Mouse (Mus musculus): Measurements from ENCODE around the gene Selenom.

Selenom gene

DNA sequence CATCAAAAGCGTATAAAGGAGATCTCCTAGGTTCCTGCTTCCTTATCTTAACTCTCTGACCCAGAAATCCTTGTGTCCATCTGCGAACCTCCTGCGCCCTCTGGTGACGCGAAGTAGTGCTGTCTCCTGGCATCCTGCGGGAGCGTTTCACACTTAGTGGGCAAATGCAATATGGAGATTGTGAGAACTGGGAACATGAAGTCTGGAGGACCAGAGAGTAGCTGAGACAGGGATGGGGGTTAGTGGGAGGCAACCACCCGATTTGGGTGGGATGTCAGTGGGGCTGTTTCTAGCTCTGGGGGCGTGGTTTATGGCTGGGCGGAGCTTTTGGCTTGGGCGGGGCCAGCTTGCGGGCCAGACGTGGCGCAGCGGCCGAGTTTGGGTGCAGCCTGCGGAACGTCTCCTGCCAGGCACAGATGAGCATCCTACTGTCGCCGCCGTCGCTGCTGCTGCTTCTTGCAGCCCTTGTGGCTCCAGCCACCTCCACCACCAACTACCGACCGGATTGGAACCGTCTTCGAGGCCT, at the start of gene Selenom:
Selenom (plus strand) TSS at position 156 of the 526 bp plus-strand sequence.
- peak; percentile 97 for DNase-seq

DNA sequence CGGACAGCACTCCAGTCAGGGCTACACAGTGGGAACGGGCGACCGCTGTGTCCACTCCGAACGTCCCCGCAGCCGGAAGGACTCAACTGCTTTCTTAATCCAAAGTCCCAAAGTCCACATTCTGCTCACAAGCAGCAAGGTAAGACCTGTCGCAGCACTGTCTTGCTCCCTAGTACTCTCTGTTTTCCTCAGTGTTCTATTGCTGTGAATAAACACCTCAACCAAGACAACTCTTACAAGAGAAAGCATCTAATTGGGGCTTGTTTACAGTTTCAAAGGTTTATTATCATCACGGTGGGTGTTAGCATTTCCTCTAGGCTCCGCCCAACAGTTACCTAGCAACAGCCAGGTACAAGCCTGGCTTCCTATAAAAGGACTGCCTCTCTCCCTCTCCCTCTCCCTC, 43.0 kb upstream of the Selenom start:
- DNase-seq = no peak

DNA sequence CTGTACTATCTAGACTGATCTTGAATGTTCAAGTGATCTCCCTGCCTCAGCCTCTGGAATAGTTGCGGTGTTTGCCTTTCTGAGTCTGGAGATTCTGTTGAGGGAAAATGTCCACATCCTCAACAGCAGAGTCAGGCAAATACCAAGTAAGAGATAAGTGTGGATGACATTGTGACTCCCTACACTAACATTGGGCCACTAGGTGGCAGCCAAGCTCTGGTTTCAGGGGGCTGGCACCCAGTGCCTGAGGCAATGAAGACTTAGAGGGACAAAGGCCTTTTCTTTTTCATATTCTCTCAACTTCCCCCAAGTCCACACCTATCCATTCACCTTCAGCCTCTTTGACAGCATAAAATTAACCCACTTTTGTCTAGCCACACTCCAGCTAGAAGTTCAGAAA, 42.0 kb upstream of the Selenom start:
- peak; percentile 93 for DNase-seq

DNA sequence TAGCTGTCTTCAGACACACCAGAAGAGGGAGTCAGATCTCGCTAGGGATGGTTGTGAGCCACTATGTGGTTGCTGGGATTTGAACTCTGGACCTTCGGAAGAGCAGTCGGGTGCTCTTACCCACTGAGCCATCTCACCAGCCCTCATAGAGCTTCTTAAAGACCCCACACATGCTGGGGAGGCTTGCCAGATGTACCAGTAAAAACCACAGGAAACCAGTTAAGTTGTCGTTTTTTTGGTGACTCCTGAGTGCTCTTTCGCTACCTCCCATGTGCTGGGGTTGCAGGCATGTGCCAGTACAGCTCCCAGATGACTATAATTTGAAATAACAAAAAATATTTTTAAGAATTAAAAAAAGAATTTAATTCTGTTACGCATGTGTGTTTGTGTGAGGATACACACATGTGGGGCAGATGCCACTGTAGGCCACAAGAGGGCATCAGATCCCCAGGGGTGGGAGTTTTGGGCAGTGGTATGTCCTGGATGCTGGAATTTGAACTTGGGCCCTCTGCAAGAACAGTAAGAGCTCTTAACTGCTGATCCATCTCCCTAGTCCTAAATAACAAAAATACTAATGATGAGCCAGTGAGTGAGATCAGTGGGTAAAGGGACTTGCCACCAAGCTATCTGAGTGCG, 39.9 kb upstream of the Selenom start:
- DNase-seq = no peak

DNA sequence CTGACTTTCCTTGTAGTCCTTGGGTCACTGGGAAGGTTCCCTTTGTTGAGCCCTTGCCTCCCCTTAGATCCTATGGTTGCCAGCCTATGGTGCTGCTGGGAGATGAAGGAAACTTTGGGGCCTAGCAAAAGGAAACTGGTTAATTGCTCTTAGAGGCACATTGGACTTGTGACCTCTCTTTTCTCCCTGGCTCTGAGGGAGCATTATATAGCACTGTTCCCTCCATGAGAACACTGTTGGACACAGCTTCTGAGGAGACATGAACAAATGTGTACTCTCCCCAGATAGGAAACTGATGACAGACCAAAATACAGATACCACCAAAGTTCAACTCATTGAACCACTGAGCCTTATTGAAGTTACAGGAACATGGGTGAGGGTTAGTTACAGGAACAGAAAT, 39.0 kb upstream of the Selenom start:
- no peak for DNase-seq

DNA sequence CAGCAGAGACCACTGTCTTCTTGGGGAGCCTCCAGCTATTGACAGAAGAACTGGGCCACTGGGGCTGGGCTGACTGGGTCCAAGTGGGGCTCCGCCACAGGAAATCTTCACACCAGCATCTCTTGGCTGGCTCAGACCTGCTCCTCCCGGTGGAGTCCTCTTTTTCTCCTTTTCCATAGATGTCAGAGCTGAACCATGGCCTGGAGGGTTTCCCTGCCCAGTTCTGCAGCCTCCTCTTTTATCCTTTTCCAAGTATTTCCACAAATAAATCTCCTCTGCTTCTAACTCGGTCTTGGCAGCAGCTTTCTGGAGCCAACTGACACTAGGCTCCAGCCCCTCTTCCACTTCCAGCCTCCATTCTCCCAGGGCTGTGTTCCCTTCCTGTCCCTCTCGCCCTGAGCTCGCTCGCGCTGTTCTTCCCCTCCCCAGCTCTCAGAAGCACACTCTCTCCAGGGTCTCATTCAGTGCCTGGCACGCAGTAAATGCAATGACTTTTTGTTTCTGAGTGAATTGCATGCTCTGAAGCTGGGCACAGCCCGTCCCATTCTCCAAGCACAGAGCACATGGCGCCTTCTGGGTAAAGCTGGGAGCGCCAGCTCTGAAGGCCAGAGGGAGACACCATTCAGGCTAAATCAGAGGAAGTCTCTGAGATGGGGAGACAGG, 30.4 kb upstream of the Selenom start:
- no peak for DNase-seq

DNA sequence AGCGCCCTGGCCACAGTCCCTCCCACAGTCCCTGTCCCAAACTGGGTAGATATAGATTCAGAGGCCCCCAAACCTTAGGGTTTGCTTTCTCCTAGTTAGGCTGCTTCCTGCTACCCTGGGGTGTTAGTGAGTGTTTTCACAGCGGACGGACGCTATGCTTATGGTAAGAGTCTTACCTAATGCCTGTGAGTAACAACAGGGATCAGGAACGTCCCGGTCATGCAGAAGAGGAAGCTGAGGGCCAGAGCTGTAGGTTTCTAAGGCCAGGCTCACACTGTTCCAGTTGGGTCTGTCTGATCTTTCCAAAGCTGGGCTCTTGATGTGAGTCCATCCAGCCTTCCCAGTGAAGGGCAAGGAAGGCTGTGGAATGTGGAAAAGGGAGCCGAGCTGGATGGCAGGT, 28.1 kb upstream of the Selenom start:
- DNase-seq = no peak

DNA sequence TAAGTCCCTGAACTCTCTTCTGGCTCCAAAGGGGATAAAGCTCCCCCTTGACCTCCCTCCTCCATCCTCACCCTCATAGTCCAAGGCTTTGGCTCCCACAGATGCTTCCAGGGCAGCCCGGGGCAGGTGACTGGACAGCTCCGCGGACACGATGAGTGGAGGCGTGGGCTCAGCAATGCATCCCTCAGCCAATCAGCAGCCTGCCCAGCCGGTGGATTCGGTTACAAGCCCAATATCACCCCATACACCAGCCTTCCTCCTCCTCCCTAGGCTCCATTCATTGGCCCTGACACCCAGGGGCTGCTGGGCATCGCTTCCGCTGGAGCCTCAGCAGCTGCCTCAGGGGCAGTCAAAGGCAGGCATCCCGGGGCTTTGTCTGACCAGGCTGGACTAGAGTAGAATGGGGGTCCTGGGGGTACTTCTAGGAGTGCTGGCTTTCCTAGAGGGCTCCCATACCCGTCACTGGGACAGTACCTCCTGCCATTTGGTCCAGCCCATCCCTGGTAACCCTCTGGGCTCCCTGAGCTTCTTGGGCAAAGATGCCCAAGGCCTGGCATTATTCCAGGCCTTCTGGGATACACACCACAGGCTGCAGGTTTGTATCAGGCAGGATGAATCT, 26.4 kb upstream of the Selenom start, which contains the start of gene Pla2g3:
Pla2g3 (plus strand) TSS at position 333 of the 619 bp plus-strand sequence.
- DNase-seq = no peak

DNA sequence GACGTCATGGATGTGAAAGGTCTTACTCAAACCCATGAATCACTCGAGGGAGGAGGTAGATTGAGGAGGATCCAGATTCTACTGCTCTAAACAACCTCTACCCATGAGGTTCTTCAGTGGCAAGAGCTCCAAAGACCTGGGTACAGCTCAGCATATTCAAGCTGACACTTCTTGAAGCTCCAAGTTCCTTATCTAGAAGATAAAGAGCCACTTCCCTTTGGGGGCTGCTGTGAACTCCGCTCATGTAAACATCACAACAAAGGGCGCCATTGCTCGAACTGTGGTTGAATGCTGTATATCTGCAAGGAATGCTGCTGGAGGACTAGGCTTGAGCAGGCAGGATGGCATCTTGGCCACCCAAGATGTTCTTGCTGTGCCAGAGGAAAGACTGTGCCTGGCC, 25.4 kb upstream of the Selenom start:
- DNase-seq = no peak

DNA sequence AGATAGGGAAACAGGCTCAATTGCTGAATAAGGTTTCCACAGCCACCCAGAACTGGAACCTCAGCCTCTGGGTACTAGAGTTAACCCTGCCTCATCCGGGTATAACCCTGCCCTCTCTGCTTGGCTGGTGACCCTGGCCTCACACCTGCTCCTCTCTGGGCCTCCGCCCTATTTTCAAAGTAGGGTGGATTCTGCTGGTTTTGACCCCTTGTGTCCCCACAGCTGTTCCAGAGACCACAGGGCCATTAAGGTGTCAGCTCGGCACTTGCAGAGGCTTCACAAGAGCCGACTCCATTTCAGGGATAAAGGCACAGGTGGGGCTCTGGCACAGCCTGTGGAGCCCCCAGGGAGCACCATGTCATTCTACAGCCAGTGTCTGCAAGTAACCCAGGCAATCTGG, 21.7 kb upstream of the Selenom start:
- DNase-seq = no peak

DNA sequence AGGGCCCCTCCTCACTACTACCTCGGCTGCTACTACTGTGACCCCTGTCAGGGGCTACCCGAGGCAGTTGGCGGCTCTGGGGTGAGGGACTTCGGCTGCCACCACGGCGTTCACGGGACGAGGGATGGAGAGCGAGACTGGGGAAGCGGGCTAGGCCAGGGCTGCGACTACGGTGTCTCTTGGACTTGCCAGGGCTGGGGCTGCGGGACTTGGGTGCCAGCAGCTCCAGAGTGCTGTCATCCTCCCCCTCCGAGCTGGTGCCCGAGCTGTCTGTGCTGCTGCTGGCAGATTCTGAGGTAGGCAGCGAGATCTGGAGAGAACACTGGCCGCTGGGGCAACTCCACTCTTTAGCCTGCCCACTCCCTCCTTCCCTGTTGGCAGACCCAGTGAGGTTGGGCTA, 19.6 kb upstream of the Selenom start:
- DNase-seq = no peak

DNA sequence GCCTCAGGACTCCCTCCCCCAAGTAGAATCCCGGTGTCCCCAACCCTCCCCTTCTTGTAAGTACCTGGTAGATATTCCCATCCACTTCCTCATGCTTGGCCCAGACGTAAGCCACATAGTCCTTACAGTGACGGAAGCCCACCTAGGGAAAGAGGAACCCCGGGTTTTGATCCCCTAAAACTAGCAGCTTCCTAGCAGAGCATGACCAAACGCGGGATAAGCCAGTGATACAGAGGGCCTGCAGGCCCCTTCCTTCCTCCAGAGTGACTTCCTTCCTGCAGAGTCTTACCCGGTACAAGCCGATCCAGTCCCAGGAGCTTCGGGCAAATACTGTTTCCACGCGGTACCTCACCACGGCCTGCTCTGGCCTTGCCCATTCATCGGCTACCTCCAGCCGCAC, 19.0 kb upstream of the Selenom start:
- no peak for DNase-seq

DNA sequence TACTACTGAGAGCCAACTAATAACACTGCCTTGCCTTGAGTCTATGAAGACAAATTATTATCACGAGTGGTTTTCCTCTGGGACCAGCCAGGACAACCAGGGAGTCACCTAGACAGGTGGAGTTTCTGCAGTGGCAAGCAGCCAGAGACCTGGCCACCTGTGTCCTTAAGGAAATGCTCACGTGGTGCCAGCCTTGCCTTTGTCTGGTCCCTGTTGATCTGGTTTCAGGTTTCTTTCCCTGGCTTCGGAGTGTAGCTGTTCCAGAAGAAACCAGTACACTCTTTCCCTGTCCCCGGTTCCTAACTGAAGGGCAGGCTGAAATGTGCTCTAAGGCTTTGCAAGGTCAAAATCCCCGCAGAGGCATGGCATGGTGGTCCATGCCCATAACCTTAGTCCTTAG, 17.7 kb upstream of the Selenom start:
- peak; percentile 30 for DNase-seq

DNA sequence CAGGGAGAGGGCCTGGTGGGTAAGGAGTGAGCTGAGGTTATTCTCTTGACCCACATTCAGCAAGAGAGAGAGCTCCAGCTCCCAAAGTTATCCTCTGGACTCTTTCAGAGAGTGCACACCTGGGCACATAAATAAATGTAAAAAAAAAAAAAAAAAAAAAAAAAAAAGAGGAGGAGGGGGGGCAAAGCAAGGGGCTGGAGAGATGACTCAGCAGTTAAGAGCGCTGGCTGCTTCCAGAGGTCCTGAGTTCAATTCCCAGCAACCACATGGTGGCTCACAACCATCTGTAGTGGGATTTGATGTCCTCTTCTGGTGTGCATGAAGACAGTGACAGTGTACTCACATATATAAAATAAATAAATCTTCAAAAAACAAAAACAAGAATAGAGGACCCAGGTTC, 17.2 kb upstream of the Selenom start:
- DNase-seq = no peak

DNA sequence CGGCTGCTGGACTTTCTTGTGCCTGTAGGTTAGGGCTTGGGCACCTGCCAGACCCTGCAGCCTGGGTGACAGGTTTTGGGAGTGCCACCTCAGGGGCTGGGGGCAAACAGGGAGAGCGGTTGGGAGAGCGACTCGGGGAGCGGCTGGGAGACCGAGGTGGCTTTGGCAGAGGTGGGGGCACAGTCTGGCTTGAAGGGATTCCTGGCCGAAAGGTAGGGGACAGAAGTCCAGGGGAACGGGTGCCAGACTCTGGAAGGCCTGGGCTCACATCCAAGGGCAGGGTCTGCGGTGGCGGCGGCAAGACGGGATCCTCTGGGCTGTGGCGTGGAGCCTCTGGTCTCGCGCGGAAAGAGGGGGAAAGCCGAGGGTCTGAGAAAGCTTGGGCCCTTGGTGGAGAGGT, 12.4 kb upstream of the Selenom start:
- no peak for DNase-seq

DNA sequence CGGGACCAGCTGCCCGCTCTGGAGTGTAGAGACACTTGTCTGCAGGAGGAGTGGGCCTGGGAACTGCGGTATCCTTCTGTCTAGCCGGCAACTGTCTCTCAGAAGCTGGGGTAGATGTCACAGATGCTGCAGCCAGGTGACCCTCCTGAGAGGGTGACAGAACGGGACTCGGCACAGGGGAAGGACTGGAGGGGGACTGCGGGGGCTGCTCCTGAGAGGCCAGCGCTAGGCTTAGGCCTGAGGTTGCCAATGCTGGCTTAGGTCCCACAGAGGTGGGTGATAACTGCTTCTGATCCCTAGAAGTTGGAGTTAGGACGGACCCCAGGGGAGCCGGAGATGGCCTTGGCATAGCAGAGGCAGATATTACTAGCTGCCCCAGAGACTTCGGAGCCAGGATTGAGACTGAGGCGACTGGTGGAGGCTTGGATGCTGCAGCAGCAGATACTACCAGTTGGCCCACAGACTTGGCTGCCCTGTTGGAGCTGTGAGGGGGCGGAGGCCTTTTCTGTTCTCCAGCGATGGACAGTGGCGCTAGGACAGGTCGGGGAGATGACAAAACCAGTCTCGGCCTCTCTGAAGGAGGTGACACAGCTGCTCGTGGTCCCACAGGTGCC, 11.9 kb upstream of the Selenom start:
- DNase-seq = peak; percentile 59

DNA sequence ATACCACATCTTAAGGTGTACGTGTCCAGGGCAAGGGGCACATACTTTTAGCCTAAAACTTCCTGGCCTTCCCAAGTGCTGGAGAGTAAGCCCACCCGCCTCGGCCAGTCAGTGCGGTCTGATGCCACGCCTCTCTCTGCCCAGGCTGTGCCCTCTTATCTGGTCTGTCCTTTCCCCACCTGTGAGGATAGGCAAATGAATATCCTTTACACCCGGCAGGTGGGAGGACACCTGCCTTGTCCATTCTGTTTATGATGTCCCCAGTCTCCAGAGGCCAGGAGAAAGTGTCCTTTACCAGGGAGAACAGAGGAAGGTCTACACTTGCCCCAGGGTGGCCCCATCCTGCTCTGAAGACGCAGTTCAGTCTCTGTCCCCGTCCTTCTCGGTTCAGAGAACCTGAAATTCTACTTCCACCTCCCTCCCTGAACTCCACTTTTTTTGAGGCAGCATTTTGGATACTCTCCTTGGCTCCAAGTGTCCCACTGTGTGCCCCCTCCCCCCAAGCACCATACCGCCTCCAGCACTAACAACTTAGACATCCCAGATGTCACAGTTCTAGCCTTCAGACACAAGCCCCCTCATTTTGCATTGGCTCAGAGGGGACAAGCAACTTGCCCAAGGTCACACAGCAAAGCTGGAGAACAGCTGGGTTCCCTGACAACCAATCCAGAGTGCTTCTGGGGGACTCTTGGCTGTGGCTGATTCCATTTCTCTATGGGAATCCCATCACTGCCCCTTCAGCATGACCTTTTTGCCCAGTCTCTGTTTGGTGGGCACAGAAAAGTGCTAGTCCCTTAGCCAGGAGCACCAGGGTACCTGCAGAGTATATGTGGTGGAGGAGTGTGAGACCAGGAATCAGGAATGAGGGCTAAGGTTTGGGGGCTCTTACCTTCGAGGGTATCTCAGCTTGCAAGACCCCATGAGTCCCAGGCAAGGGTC, 10.5 kb upstream of the Selenom start:
- no peak for DNase-seq

DNA sequence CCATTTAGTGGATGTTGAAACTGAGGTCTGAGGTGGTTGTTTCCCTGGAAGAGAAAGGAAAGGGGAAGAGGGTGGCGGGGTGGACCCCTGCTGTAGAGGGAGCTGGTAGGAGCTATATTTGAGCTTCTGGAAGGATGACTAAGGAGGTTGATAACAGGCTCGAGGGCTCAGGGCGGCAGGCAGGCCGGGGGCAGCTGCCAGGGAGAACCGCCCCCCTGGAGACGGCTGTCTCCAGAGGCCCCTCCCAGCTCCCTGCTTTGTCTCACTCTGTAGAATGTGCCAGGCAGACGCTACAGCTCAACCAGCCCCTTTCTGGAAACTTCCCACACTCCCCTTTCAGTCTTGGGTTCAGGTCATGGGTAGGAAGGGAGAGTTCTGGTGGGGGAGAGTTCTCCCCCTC, 6.3 kb upstream of the Selenom start:
- DNase-seq = no peak

DNA sequence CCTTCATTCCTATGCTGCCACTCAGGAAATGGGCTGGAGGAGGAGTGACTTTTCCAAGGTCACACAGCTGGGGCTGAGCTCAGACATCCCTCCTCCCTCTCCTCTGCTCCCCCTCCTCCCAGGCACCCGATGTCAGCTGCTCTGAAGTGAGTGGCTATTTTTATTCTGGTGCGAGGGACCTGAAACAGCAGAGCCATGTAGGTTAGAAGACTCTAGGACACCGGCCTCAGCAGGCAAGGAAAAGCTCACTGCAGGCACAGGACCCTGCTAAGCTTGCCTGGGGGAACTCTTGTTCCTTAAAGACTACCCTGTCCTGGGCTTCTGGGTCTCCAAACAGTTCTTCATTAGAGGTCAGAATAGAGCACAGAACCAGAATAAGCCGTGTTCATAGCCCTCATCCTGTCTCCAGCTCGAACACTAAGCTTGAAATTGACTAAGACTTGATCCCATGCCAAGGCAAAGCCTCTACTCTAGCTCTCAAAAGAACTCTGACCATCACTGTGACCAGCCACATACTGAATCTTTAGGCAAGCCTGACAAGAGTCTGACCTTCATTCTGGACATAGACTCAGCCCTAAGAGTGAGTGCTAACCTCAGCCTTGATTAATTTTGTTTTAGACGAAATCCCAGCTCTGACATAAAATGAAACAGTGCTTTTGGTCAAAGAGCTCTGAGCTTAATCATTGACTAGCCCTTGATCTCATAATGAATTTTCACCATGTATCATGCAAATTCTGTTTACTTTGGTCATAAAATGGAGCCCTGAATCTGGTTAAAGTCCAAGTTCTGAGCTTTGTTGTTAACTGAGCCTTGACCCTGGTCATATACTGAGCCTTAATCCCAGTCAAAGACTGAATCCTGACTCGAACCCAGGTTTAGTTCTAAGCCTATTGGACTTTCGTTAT, 5.1 kb upstream of the Selenom start:
- DNase-seq = no peak

DNA sequence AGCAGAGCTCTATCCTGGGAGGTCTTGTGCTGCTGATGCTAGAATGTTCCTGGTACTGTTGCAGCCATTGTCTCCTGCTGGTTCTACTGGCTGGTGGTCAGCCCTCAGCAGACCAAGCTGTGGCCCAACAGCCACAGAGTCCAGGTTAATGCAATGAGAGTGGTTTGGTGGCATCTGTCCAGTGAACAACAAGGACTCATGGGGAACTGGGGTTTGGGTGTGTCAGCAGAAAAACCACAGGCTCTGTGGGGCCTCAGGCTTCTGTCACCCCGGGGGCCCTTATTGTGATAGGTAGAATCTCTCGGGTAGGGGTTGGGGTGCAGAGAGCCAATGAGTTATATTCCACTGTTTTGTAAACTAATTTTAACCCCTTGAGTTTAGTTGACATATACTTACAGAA, 4.2 kb upstream of the Selenom start:
- DNase-seq = no peak

DNA sequence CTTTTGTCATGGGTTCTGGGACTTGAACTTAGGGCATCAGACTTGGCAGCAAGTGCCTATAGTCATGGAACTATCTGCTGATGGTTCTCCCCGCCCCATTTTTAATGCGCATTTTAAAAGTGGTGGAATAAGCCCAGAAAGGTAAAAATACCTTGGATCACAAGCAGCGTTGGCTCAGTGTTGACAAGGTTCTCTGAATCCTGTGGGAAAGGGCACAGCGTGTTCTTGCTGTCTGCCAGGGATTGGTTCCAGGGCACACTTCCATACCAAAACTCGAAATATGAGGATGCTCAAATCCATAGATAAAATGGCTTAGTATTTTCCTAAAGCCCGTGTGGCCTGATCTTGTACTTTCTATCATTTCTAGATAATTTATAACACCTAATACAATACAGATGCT, 1.2 kb upstream of the Selenom start:
- peak; percentile 62 for DNase-seq

DNA sequence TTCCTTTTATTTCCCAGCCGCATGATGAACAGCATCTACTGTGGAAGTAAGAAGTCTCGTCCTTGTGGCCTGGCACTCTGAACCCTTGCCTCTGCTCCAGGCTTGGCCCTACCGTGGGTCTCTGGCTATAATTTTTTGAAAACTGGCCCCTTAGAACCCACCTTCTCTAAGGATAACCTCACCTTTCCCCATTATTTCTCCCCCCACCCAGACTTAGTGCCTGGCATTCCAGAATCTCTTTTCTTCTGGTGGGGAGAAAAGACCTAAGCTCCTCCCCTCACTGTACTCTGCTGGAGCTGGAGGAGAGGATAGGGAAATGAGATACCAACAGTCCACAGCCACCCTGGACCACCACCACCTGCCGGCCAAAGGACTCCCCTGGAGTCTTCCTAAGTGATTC, 732 bp downstream of the Selenom start:
- no peak for DNase-seq

Measured in cerebellum, adult 8-10 months (tissue).